Mouse (Mus musculus): ENCODE measurements around the gene Tcf7l1. TPM values are rescaled to one million over a fixed set of nuclear protein-coding genes. Genes with fewer than 3 reads are reported as not detected.

The Tcf7l1 gene
- polyA plus RNA-seq, 1 experiment from 2014 or later: 5.2 TPM

GRCm38 (mm10) chr6:72711508-72712081 lies 77.5 kb downstream of the Tcf7l1 start:
- no peak overlapping the region for H3K4me3 ChIP-seq (ENCODE audit: low read depth, low read length)
- peak; percentile 92 for ATAC-seq (ENCODE audit: low read depth)
- no peak overlapping the region for H3K4me2 ChIP-seq (ENCODE audit: low read depth, low read length)
- peak overlapping the region; percentile 55 for H3K27ac ChIP-seq (ENCODE audit: low read depth, low read length)
- WGBS: 3% methylated on average over 8 of the region's 8 CpGs
- H3K27me3 ChIP-seq (ENCODE audit: control insufficient read depth, insufficient read depth, low read length): no peaks in the 10 kb centered on the region
- no peaks in the 10 kb centered on the region for H3K9me3 ChIP-seq (ENCODE audit: control insufficient read depth, low read length)
- H3K36me3 ChIP-seq (ENCODE audit: control insufficient read depth, insufficient read depth, low read length): no peaks in the 10 kb centered on the region
- no peak overlapping the region for H3K9ac ChIP-seq (replicated peaks; ENCODE audit: low read depth, low read length)
- peaks cover 19% of the 10 kb centered on the region; the same call in 1 of the 2 replicates for H3K4me1 ChIP-seq (ENCODE audit: control insufficient read depth, insufficient read depth, low read length)

DNA sequence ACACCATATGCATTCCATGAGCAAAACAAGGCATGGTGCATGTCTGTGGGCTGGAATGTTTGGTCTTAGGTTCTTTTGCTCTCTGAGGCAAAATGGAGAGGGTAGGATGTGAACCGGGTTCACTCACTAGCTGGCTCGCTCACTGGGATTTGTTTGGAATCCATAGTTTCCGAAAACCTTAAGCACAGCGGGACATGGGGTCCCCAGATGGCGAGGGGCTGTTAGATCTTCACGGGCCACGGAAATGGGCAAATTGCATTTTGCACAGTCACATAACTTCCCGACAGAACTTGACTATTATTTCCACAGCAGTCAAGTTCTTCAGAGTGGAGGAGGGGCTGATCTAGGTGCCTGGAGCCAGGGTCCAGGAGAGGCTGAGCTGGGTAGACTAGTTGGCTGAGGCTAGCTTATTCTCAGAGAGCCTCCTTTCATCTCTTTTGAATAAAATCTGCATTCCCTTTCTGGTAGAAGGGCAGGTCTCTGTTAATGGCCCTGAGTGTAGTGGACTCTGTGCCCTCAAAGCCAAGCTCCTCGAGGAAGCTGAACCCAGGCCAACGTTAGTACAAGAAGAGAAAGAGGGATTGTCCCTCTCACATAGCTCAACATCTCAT lies 78.1 kb downstream of the Tcf7l1 start:
- Histone ChIP-seq H3K9me3 (ENCODE audit: control insufficient read depth, low read length) (no peaks in the 10 kb centered on the region), H3K27me3 (ENCODE audit: control insufficient read depth, insufficient read depth, low read length) (no peaks in the 10 kb centered on the region), H3K27ac (ENCODE audit: low read depth, low read length) (peak overlapping the region; percentile 55), H3K4me3 (ENCODE audit: low read depth, low read length) (no peak overlapping the region), H3K4me1 (ENCODE audit: control insufficient read depth, insufficient read depth, low read length) (peaks cover 19% of the 10 kb centered on the region; the same call in 1 of the 2 replicates), H3K9ac (replicated peaks; ENCODE audit: low read depth, low read length) (no peak overlapping the region), H3K36me3 (ENCODE audit: control insufficient read depth, insufficient read depth, low read length) (no peaks in the 10 kb centered on the region), H3K4me2 (ENCODE audit: low read depth, low read length) (no peak overlapping the region)
- 25% methylated on average over 10 of the region's 10 CpGs for WGBS
- ATAC-seq (ENCODE audit: low read depth): peak; percentile 61

- Histone ChIP-seq H3K9ac (replicated peaks; ENCODE audit: low read depth, low read length) (no peak overlapping the region), H3K4me2 (ENCODE audit: low read depth, low read length) (no peak overlapping the region), H3K27ac (ENCODE audit: low read depth, low read length) (no peak overlapping the region), H3K4me1 (ENCODE audit: control insufficient read depth, insufficient read depth, low read length) (peaks cover 16% of the 10 kb centered on the region; the same call in 1 of the 2 replicates), H3K4me3 (ENCODE audit: low read depth, low read length) (no peak overlapping the region), H3K36me3 (ENCODE audit: control insufficient read depth, insufficient read depth, low read length) (no peaks in the 10 kb centered on the region), H3K9me3 (ENCODE audit: control insufficient read depth, low read length) (no peaks in the 10 kb centered on the region), H3K27me3 (ENCODE audit: control insufficient read depth, insufficient read depth, low read length) (no peaks in the 10 kb centered on the region)
- peak; percentile 82; the same call in 1 of the 2 replicates for ATAC-seq (ENCODE audit: low read depth)
- WGBS: 14% methylated on average over 5 of the region's 5 CpGs
Observed at GRCm38 (mm10) chr6:72699467-72700126, 89.5 kb downstream of the Tcf7l1 start.

DNA sequence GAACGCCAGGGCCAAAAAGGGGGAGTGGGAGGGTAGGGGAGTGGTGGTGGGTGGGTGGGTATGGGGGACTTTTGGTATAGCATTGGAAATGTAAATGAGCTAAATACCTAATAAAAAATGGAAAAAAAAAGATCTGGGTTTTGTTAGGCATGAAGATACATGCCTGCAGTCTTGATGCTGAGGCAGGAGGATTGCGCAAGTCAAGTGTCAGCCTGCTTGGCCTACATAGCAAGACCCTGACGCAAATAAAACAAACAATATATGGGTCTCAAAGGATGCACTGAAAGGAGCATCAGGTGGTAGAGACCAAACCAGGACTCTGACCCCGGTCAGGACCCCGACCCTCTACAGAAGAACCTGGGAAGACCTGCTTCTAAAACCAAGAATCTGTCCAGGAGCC lies 90.5 kb downstream of the Tcf7l1 start:
- H3K4me2 ChIP-seq (ENCODE audit: low read depth, low read length): no peak overlapping the region
- no peak overlapping the region for H3K9ac ChIP-seq (replicated peaks; ENCODE audit: low read depth, low read length)
- H3K4me1 ChIP-seq (ENCODE audit: control insufficient read depth, insufficient read depth, low read length): peaks cover 16% of the 10 kb centered on the region; the same call in 1 of the 2 replicates
- no peak for ATAC-seq (ENCODE audit: low read depth)
- H3K36me3 ChIP-seq (ENCODE audit: control insufficient read depth, insufficient read depth, low read length): no peaks in the 10 kb centered on the region
- WGBS: 96% methylated on average over 5 of the region's 5 CpGs
- no peaks in the 10 kb centered on the region for H3K27me3 ChIP-seq (ENCODE audit: control insufficient read depth, insufficient read depth, low read length)
- H3K4me3 ChIP-seq (ENCODE audit: low read depth, low read length): no peak overlapping the region
- no peak overlapping the region for H3K27ac ChIP-seq (ENCODE audit: low read depth, low read length)
- H3K9me3 ChIP-seq (ENCODE audit: control insufficient read depth, low read length): no peaks in the 10 kb centered on the region

GRCm38 (mm10) chr6:72696601-72697335 lies 92.3 kb downstream of the Tcf7l1 start:
- 27% methylated on average over 11 of the region's 11 CpGs for WGBS
- Histone ChIP-seq H3K9me3 (ENCODE audit: control insufficient read depth, low read length) (no peaks in the 10 kb centered on the region), H3K4me1 (ENCODE audit: control insufficient read depth, insufficient read depth, low read length) (peaks cover 16% of the 10 kb centered on the region; the same call in 1 of the 2 replicates)

DNA sequence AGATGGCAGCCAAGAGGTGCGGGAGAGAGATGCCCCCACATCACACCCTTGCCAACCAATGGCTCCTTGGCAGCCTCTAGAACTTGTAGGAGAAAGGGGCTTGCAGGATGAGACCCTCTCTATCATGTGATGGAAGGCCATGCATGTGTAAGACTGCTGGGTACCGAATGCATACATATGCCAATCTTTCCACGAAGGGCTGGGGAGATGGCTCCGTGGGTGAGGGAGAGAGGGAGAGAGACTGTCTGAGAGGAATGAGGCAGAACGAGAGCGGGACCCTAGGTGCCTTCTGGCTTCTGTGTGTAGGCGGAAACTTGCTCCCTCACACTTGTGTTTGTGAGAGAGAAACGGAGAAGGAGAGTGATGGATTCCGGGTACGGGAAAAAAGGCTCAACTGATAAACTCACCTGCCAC lies 94.3 kb downstream of the Tcf7l1 start:
- Histone ChIP-seq H3K4me2 (ENCODE audit: low read depth, low read length) (no peak overlapping the region), H3K9me3 (ENCODE audit: control insufficient read depth, low read length) (no peaks in the 10 kb centered on the region), H3K4me1 (ENCODE audit: control insufficient read depth, insufficient read depth, low read length) (peaks cover 15% of the 10 kb centered on the region; the same call in 1 of the 2 replicates), H3K27me3 (ENCODE audit: control insufficient read depth, insufficient read depth, low read length) (no peaks in the 10 kb centered on the region), H3K9ac (replicated peaks; ENCODE audit: low read depth, low read length) (no peak overlapping the region), H3K27ac (ENCODE audit: low read depth, low read length) (no peak overlapping the region), H3K36me3 (ENCODE audit: control insufficient read depth, insufficient read depth, low read length) (no peaks in the 10 kb centered on the region), H3K4me3 (ENCODE audit: low read depth, low read length) (no peak overlapping the region)
- 79% methylated on average over 10 of the region's 10 CpGs for WGBS
- no peak for ATAC-seq (ENCODE audit: low read depth)

More at GRCm38 (mm10) chr6:72696601-72697335, 92.3 kb downstream of the Tcf7l1 start:
- Histone ChIP-seq H3K27me3 (ENCODE audit: control insufficient read depth, insufficient read depth, low read length) (no peaks in the 10 kb centered on the region), H3K36me3 (ENCODE audit: control insufficient read depth, insufficient read depth, low read length) (no peaks in the 10 kb centered on the region), H3K9ac (replicated peaks; ENCODE audit: low read depth, low read length) (no peak overlapping the region), H3K27ac (ENCODE audit: low read depth, low read length) (no peak overlapping the region), H3K4me3 (ENCODE audit: low read depth, low read length) (no peak overlapping the region), H3K4me2 (ENCODE audit: low read depth, low read length) (no peak overlapping the region)
- no peak for ATAC-seq (ENCODE audit: low read depth)

GRCm38 (mm10) chr6:72694047-72694790 lies 94.8 kb downstream of the Tcf7l1 start:
- Histone ChIP-seq H3K4me3 (ENCODE audit: low read depth, low read length) (no peak overlapping the region), H3K4me1 (ENCODE audit: control insufficient read depth, insufficient read depth, low read length) (peaks cover 10% of the 10 kb centered on the region; the same call in 1 of the 2 replicates), H3K36me3 (ENCODE audit: control insufficient read depth, insufficient read depth, low read length) (no peaks in the 10 kb centered on the region), H3K27me3 (ENCODE audit: control insufficient read depth, insufficient read depth, low read length) (no peaks in the 10 kb centered on the region), H3K9me3 (ENCODE audit: control insufficient read depth, low read length) (no peaks in the 10 kb centered on the region), H3K4me2 (ENCODE audit: low read depth, low read length) (no peak overlapping the region), H3K9ac (replicated peaks; ENCODE audit: low read depth, low read length) (no peak overlapping the region), H3K27ac (ENCODE audit: low read depth, low read length) (no peak overlapping the region)
- WGBS: 76% methylated on average over 5 of the region's 5 CpGs
- no peak for ATAC-seq (ENCODE audit: low read depth)

DNA sequence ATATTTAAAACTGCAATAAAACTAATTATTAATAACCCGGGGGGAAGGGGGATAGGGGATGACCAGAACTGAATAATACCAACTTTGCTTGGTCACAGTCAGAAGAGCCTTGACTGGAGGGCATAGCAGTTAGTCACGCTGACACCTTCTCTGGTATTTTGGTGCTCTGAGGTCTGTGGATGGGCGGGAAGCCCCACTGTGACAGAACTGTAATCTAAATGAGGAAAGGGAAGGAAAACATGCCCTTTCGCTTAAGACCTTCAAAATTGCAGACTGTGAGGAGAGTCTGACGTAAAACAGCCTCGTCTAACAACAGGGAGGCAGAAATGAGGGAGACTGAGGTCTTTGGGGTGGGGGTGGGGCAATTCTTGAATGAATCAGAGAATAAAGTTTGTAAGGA lies 96.6 kb downstream of the Tcf7l1 start:
- no peaks in the 10 kb centered on the region for H3K36me3 ChIP-seq (ENCODE audit: control insufficient read depth, insufficient read depth, low read length)
- no peak overlapping the region for H3K4me3 ChIP-seq (ENCODE audit: low read depth, low read length)
- H3K4me2 ChIP-seq (ENCODE audit: low read depth, low read length): no peak overlapping the region
- no peak overlapping the region for H3K27ac ChIP-seq (ENCODE audit: low read depth, low read length)
- no peak for ATAC-seq (ENCODE audit: low read depth)
- H3K27me3 ChIP-seq (ENCODE audit: control insufficient read depth, insufficient read depth, low read length): no peaks in the 10 kb centered on the region
- WGBS: 71% methylated on average over 6 of the region's 6 CpGs
- peaks cover 8% of the 10 kb centered on the region; the same call in 1 of the 2 replicates for H3K4me1 ChIP-seq (ENCODE audit: control insufficient read depth, insufficient read depth, low read length)
- H3K9ac ChIP-seq (replicated peaks; ENCODE audit: low read depth, low read length): no peak overlapping the region
- no peaks in the 10 kb centered on the region for H3K9me3 ChIP-seq (ENCODE audit: control insufficient read depth, low read length)
